Mouse (Mus musculus) testis, adult 2 months (tissue): ENCODE measurements around the gene Pdzrn3. TPM values are rescaled to one million over a fixed set of nuclear protein-coding genes. Genes with fewer than 3 reads are reported as not detected.
A peak's percentile ranks its signal among the peaks of the same experiment; 100 is the strongest.

Source experiments
- H3K27ac ChIP-seq: fragments of 200-500 bp; 2 replicates; pipeline ENCODE4 v1.5.1; 2012; ENCODE audit warnings: low read depth, low read length; ENCODE audit not compliant: control insufficient read depth, insufficient read depth
- H3K27me3 ChIP-seq: fragments of 200-500 bp; 2 replicates; pipeline ENCODE4 v1.6.1; 2012; ENCODE audit warnings: mild to moderate bottlenecking, low read length, moderate library complexity; ENCODE audit not compliant: control insufficient read depth, insufficient read depth
- H3K36me3 ChIP-seq: fragments of 200-500 bp; 2 replicates; pipeline ENCODE4 v1.6.1; 2012; ENCODE audit warnings: mild to moderate bottlenecking, low read length; ENCODE audit not compliant: control insufficient read depth, insufficient read depth
- H3K4me1 ChIP-seq: fragments of 200-500 bp; 2 replicates; pipeline ENCODE4 v1.6.1; 2012; ENCODE audit warnings: low read length; ENCODE audit not compliant: control insufficient read depth, insufficient read depth
- H3K4me3 ChIP-seq: fragments of 200-500 bp; 2 replicates; pipeline ENCODE4 v1.5.1; 2012; ENCODE audit warnings: low read depth, mild to moderate bottlenecking, low read length, moderate library complexity, mixed read lengths; ENCODE audit not compliant: control insufficient read depth
- CTCF ChIP-seq: fragments of 200-500 bp; IDR thresholded peaks from 2 replicates; pipeline ENCODE4 v1.5.1; 2012; ENCODE audit warnings: low read depth, mild to moderate bottlenecking, inconsistent platforms, low read length, moderate library complexity; ENCODE audit not compliant: control insufficient read depth, insufficient read depth, insufficient replicate concordance
- POLR2A ChIP-seq: fragments of 200-500 bp; IDR thresholded peaks from 2 replicates; pipeline ENCODE4 v1.6.1; 2012; ENCODE audit warnings: low read depth, mild to moderate bottlenecking, inconsistent platforms, low read length, moderate library complexity; ENCODE audit not compliant: control insufficient read depth
- polyA plus RNA-seq: library from polyadenylated mRNA; depleted of rRNA; stranded (reverse); fragments of >200 nt; gene quantifications from 2 replicates; pipeline ENCODE4 v1.2.3, GENCODE M21; 2012

The Pdzrn3 gene
- polyA plus RNA-seq, 1 experiment: 1.2 TPM

DNA sequence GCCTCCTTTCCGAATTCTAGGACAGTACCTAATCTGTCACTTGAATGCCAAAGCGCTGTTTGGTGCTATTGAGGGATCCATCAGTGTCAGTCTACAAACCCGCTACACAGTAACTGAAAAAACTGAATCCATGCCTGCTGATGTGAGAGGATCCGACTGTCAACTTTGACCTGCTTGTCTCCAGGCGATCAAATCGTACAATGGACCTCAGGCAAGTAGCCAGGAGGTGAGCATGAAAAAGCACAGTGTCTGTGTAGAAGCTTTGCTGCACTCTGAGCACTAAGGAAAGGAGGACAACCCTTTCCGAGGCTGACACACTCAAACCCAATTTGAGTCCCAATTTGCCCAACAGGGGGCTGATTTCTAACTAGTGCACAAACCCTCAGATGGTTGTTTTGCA lies 24.0 kb downstream of the Pdzrn3 start:
- TF ChIP-seq CTCF (no peak), POLR2A (no peak)
- Histone ChIP-seq H3K27ac (no peak overlapping the region), H3K4me3 (no peak overlapping the region), H3K27me3 (no peaks in the 10 kb centered on the region), H3K4me1 (no peaks in the 10 kb centered on the region), H3K36me3 (no peaks in the 10 kb centered on the region)

DNA sequence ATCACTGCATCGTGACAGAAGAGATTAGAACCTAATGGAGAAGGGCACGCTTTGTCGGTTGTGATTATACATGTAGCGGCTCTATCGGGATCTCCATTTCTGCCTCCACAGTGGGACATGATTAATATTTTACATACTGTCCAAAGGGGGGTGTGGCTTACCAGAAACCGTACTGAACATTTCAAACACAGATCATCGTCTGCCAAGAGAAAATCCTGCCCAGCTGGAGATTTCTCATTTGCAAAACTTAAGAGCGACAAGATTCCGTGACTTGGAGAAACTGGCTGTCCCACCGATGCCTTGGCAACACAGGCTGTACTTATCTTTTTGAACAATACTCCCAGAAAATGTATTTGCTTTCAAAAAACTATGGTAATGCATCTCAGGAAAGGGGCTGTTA lies 25.1 kb downstream of the Pdzrn3 start:
- H3K27ac ChIP-seq: no peak overlapping the region
- H3K4me1 ChIP-seq: no peaks in the 10 kb centered on the region
- no peak for TF ChIP-seq POLR2A
- TF ChIP-seq CTCF: no peak
- H3K36me3 ChIP-seq: no peaks in the 10 kb centered on the region
- H3K4me3 ChIP-seq: no peak overlapping the region
- no peaks in the 10 kb centered on the region for H3K27me3 ChIP-seq

DNA sequence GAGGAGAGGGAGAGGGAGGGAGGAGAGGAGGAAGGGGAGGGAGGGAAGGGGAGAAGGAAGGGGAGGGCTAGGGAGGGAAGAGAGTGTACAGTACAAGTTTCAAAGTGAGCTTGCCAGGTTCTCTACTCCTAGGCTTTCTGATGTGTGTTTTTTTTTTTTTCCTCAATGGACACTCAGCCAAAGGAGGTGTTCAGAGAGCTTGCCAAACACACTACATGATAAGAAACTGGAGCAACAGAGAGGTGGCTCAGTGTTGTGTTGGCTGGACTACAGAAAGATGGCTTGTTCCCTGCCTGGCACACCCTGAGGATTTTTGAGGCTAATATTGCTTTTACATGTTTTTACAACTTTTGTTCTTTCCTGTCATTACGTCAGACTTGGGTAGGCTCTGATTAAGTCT lies 26.6 kb downstream of the Pdzrn3 start:
- no peak for TF ChIP-seq CTCF
- H3K27me3 ChIP-seq: no peaks in the 10 kb centered on the region
- H3K36me3 ChIP-seq: no peaks in the 10 kb centered on the region
- no peak overlapping the region for H3K4me3 ChIP-seq
- no peak overlapping the region for H3K27ac ChIP-seq
- no peaks in the 10 kb centered on the region for H3K4me1 ChIP-seq

DNA sequence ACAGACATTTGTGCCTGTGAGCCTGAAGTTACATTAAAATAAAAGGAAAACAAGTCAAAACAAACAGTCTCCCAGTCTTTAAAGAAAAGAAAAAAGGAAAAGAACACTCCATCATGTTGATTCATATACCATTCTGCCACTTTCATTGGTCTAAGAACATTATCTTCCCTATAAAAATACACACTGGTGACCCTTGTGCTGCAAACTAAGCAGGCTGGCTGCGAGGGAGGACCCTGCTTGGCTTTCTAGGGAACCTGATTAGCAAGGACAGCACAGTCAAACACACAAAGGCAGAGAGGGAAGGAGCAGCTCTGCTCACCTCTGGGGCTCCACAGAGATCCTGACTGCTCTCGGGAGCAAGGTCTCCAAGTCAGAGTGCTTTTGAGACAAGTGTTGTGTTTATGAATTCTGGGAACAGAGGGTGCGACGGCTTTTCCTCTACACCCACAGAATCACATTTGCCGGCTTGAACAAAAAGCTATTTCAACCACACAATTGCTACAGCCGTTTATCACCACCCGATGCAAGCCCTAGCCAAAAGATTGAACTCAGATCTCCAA lies 27.2 kb downstream of the Pdzrn3 start:
- Histone ChIP-seq H3K27ac (peak overlapping the region; percentile 25; the same call in 1 of the 2 replicates), H3K27me3 (no peaks in the 10 kb centered on the region)

DNA sequence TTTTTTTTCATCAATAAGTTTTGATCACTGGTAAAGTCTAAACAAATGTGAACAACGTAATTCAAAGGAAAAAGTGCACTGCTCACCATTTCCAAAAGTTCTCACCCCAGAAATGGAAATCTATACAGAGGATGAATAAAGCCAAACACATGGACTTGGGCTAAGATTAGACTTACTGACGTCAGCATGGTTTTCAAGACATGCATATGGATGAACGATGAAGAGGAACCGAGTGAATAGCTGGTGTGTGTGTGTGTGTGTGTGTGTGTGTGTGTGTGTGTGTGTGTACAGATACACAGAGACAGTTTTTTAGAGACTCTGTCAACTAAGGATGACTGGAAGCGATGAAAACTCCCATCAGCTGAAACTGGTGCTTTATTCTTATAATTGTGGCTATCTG lies 29.2 kb downstream of the Pdzrn3 start:
- Histone ChIP-seq H3K27ac (no peak overlapping the region), H3K27me3 (no peaks in the 10 kb centered on the region), H3K4me3 (no peak overlapping the region), H3K4me1 (no peaks in the 10 kb centered on the region), H3K36me3 (no peaks in the 10 kb centered on the region)
- no peak for TF ChIP-seq CTCF
- no peak for TF ChIP-seq POLR2A

More for the DNA sequence above, 27.2 kb downstream of the Pdzrn3 start:
- Histone ChIP-seq H3K4me1 (no peaks in the 10 kb centered on the region), H3K4me3 (no peak overlapping the region), H3K36me3 (no peaks in the 10 kb centered on the region)
- TF ChIP-seq POLR2A (no peak), CTCF (no peak)

DNA sequence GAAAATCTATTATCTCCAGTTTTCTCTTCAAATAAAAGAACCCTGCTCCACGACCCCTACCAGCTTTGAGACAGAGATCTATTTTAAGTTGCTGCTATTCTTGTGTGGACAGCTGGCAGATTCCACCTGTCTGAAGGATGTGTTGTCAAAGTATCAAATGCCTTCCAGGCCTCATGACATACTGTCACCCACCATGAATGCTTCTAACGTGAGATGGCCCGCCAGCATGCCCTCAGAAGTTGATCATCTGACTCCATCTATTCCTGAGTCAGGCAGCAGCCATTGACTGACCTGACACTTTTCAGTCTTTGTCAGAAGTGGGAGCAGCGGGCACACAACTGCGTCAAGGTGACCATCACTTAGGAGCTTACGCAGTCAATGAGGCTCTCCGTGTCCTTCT lies 37.6 kb downstream of the Pdzrn3 start:
- no peaks in the 10 kb centered on the region for H3K36me3 ChIP-seq
- no peaks in the 10 kb centered on the region for H3K27me3 ChIP-seq
- no peak for TF ChIP-seq CTCF
- TF ChIP-seq POLR2A: no peak
- H3K4me1 ChIP-seq: no peaks in the 10 kb centered on the region
- no peak overlapping the region for H3K4me3 ChIP-seq
- no peak overlapping the region for H3K27ac ChIP-seq

DNA sequence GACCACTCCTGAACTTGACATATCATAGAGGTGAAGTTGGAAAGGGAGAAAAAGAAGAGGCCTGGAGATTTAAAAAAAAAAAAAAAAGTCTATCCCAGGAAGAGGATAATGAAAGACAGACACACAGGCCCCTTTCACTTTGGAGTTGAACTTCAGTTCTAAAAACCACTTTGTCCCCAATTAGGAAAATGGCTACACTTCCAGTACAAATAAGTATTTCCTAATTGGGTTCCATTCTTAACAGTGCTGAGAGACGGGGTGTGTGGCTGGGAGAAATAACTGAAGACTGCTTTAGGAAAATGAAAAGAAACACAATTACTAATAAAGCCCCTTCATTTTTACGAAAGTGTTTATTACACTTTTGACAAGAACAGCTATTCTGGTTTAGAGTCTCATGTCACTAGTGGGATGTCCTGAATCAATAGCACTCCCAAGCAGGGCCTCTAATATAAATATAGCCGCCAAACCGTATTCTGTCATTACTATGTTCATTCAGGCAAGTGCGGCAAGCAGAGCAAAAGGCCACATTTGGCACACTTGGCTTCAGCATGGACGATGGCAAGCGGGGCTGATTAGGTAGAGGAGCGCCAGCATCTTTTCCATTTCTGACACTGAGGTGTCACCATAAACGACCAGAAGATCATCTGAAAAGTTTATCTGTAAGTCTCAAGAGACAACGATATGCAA lies 39.7 kb downstream of the Pdzrn3 start:
- H3K27ac ChIP-seq: no peak overlapping the region
- H3K36me3 ChIP-seq: no peaks in the 10 kb centered on the region
- H3K4me1 ChIP-seq: no peaks in the 10 kb centered on the region
- no peak overlapping the region for H3K4me3 ChIP-seq
- TF ChIP-seq POLR2A (no peak), CTCF (no peak)
- no peaks in the 10 kb centered on the region for H3K27me3 ChIP-seq

DNA sequence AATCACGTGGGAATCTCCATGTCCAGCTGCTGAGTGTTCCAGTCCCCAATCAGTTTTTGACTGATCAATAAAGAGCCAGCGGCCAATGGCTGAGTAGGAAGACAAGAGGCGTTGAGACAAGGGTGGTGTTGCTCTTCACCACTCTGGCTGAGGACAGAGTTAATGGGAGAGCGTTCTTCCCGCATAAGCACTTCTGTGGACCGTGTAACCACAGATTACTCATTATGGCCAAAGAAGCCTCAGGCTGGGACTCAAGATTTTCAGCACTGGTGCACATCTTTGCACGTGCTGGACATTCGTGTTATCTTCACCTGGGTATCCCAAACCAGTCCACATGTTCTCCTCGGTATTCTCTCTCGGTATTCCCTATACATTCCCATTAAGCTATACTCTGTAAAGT lies 41.0 kb downstream of the Pdzrn3 start:
- no peaks in the 10 kb centered on the region for H3K36me3 ChIP-seq
- no peak overlapping the region for H3K27ac ChIP-seq
- TF ChIP-seq POLR2A (no peak), CTCF (no peak)
- H3K27me3 ChIP-seq: no peaks in the 10 kb centered on the region
- H3K4me1 ChIP-seq: no peaks in the 10 kb centered on the region
- H3K4me3 ChIP-seq: no peak overlapping the region
